Mouse (Mus musculus): Measurements from ENCODE around the gene Chrd. TPM values are rescaled to one million over a fixed set of nuclear protein-coding genes. Genes with fewer than 3 reads are reported as not detected.

Gene Chrd
- polyA plus RNA-seq, 2 experiments: 11.6 to 38.9 TPM

GRCm38 (mm10) chr16:20715976-20716840, 16.7 kb upstream of the Chrd start:
- Histone ChIP-seq H3K36me3 (ENCODE audit: control insufficient read depth, insufficient read depth, low read length) (peaks cover 29% of the 10 kb centered on the region), H3K9me3 (ENCODE audit: control insufficient read depth, low read length) (no peaks in the 10 kb centered on the region), H3K9ac (ENCODE audit: low read depth, low read length, severe bottlenecking) (peak overlapping the region; percentile 72), H3K4me3 (replicated peaks; ENCODE audit: low read length) (peak overlapping the region; percentile 72), H3K4me2 (replicated peaks; ENCODE audit: low read depth, low read length, severe bottlenecking) (peak overlapping the region; percentile 91), H3K4me1 (ENCODE audit: control insufficient read depth, insufficient read depth, low read length) (peaks cover 20% of the 10 kb centered on the region), H3K27me3 (ENCODE audit: control insufficient read depth, insufficient read depth, low read length) (no peaks in the 10 kb centered on the region), H3K27ac (replicated peaks; ENCODE audit: low read depth, low read length) (peak overlapping the region; percentile 94)
- WGBS: 0% methylated on average over 34 of the region's 68 CpGs
- peak; percentile 84 for ATAC-seq (ENCODE audit: low FRiP score, low read depth)
- peak; percentile 54; the same call in 1 of the 2 replicates for TF ChIP-seq POLR2A (IDR thresholded peaks at IDR 0.05; ENCODE audit: borderline replicate concordance, extremely low read depth, insufficient read depth, insufficient read length)
- DNase-seq (ENCODE audit: low spot score): peak; percentile 85

- Histone ChIP-seq H3K27me3 (ENCODE audit: control insufficient read depth, insufficient read depth, low read length) (no peaks in the 10 kb centered on the region), H3K36me3 (ENCODE audit: control insufficient read depth, insufficient read depth, low read length) (peaks cover 30% of the 10 kb centered on the region), H3K4me3 (replicated peaks; ENCODE audit: low read length) (peak overlapping the region; percentile 72), H3K4me2 (replicated peaks; ENCODE audit: low read depth, low read length, severe bottlenecking) (peak overlapping the region; percentile 91), H3K9ac (ENCODE audit: low read depth, low read length, severe bottlenecking) (peak overlapping the region; percentile 72), H3K9me3 (ENCODE audit: control insufficient read depth, low read length) (no peaks in the 10 kb centered on the region), H3K4me1 (ENCODE audit: control insufficient read depth, insufficient read depth, low read length) (peaks cover 20% of the 10 kb centered on the region), H3K27ac (replicated peaks; ENCODE audit: low read depth, low read length) (peak overlapping the region; percentile 94)
- no peak for TF ChIP-seq POLR2A (IDR thresholded peaks at IDR 0.05; ENCODE audit: borderline replicate concordance, extremely low read depth, insufficient read depth, insufficient read length)
- ATAC-seq (ENCODE audit: low FRiP score, low read depth) (no peak), DNase-seq (ENCODE audit: low spot score) (no peak)
- WGBS: under 1% methylated on average over 8 of the region's 8 CpGs
Observed at GRCm38 (mm10) chr16:20716841-20717180, 16.1 kb upstream of the Chrd start.

DNA sequence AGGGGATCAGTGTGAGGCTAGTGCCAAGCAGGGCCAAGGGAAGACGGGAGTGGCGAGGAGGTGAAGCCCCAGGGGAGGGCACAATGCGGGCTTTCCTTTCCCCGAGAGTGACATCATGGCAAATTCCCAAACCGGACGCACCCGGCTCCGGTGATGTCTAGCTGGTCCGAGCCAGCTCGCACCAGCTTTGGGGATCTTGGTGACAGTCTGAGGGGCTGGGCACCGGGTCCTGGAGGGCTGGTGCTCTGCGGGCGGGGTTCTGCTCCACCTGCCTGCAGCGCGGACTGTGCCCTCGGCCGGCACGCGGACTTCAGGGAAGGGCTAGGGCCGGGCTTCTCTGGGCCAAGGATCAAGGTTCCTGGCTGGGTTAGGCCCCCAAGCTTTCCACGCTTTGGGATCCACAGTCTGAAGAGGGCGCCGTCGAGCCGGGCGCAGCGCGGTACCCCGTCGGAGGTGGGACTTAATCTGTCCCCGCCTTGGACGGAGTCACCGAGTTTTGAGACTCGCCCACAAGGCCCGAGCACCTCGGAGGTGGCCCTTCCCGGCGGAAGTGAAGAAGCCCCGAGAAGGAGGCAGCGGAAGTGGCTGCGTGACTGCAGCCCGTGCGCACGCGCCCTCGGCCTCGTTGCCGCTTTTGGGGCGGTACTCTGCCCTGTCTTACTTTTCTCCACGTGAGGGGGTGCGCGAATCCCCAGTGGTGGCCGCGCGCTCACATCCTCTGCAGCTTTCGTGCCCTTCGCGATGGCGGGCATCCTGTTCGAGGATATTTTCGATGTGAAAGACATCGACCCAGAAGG, 15.5 kb upstream of the Chrd start, which contains the start of the genes Polr2h and Clcn2:
Gene Polr2h, plus strand, starts transcription at position 485 of the 797 bp plus-strand sequence.
Gene Clcn2, minus strand, starts transcription at position 566 of the 797 bp plus-strand sequence.
- DNase-seq (ENCODE audit: low spot score): peak; percentile 96
- peak within 1 kb of the TSS; percentile 72 for H3K4me3 ChIP-seq (replicated peaks; ENCODE audit: low read length)
- H3K9me3 ChIP-seq (ENCODE audit: control insufficient read depth, low read length): no peaks in the 10 kb centered on the region
- TF ChIP-seq POLR2A (IDR thresholded peaks at IDR 0.05; ENCODE audit: borderline replicate concordance, extremely low read depth, insufficient read depth, insufficient read length): peak; percentile 64; the same call in 1 of the 2 replicates
- H3K27ac ChIP-seq (replicated peaks; ENCODE audit: low read depth, low read length): peak within 1 kb of the TSS; percentile 94
- peak; percentile 83 for ATAC-seq (ENCODE audit: low FRiP score, low read depth)
- peak within 1 kb of the TSS; percentile 91 for H3K4me2 ChIP-seq (replicated peaks; ENCODE audit: low read depth, low read length, severe bottlenecking)
- H3K27me3 ChIP-seq (ENCODE audit: control insufficient read depth, insufficient read depth, low read length): no peaks in the 10 kb centered on the region
- peaks cover 20% of the 10 kb centered on the region for H3K4me1 ChIP-seq (ENCODE audit: control insufficient read depth, insufficient read depth, low read length)
- peak within 1 kb of the TSS; percentile 72 for H3K9ac ChIP-seq (ENCODE audit: low read depth, low read length, severe bottlenecking)
- peaks cover 30% of the 10 kb centered on the region for H3K36me3 ChIP-seq (ENCODE audit: control insufficient read depth, insufficient read depth, low read length)
- WGBS: under 1% methylated on average over 61 of the region's 62 CpGs

DNA sequence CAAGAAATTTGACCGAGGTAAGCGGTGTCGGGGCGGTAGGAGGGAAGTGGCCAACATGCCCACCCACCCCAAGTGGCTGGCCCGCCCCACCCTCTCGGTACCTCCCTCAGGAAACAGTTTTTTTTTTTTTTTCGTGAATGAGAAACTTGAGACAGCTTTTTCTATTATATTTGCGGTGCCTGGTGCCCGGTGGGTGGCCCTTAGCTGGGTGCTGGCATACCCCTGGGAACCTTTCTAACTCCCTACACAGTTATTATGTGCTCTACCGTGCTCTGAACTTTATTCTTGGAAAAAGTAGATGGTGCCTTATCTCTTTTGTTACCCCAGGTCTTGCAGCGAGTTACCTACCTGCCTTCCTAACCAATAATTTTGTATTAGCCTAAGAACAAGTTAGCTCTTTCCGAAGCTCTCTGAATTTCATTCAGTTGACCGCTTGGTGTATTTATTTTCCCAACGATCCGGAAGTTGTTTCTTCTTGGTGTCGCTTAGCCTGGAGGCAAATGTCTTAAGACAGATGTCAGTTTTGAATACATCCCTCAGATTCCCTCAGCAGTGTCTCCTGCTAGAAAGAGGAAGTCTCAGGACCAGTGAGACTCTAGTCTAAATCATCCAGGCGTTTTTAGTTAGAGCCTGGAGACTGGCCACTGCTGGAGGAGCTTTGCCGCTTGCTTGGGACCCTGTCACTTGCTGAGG, 14.8 kb upstream of the Chrd start:
- 2% methylated on average over 17 of the region's 18 CpGs for WGBS
- DNase-seq (ENCODE audit: low spot score) (no peak), ATAC-seq (ENCODE audit: low FRiP score, low read depth) (peak; percentile 34)
- Histone ChIP-seq H3K4me3 (replicated peaks; ENCODE audit: low read length) (peak overlapping the region; percentile 72), H3K27me3 (ENCODE audit: control insufficient read depth, insufficient read depth, low read length) (no peaks in the 10 kb centered on the region), H3K4me1 (ENCODE audit: control insufficient read depth, insufficient read depth, low read length) (peaks cover 20% of the 10 kb centered on the region), H3K36me3 (ENCODE audit: control insufficient read depth, insufficient read depth, low read length) (peaks cover 33% of the 10 kb centered on the region), H3K9ac (ENCODE audit: low read depth, low read length, severe bottlenecking) (peak overlapping the region; percentile 72), H3K4me2 (replicated peaks; ENCODE audit: low read depth, low read length, severe bottlenecking) (peak overlapping the region; percentile 91), H3K27ac (replicated peaks; ENCODE audit: low read depth, low read length) (peak overlapping the region; percentile 94), H3K9me3 (ENCODE audit: control insufficient read depth, low read length) (no peaks in the 10 kb centered on the region)
- TF ChIP-seq POLR2A (IDR thresholded peaks at IDR 0.05; ENCODE audit: borderline replicate concordance, extremely low read depth, insufficient read depth, insufficient read length): no peak

DNA sequence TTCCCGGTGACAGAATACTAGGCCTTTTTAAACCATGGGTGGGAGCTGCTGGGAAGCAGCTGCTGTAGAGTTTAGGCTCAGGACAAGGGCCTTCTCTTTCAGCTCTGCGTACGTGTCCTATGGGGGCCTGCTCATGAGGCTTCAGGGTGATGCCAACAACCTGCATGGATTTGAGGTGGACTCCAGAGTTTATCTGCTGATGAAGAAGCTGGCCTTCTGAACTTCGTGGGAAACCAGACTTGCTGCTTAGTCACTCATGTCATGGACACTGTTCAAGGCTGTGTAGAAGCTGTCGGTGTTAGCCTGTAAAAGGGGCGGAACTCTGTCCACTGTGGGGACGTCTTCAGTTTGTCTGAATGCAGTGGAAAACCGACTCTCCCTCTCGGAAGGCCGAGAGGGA, 11.1 kb upstream of the Chrd start:
- Histone ChIP-seq H3K36me3 (ENCODE audit: control insufficient read depth, insufficient read depth, low read length) (peaks cover 33% of the 10 kb centered on the region), H3K4me2 (replicated peaks; ENCODE audit: low read depth, low read length, severe bottlenecking) (no peak overlapping the region), H3K4me1 (ENCODE audit: control insufficient read depth, insufficient read depth, low read length) (peaks cover 7% of the 10 kb centered on the region), H3K9me3 (ENCODE audit: control insufficient read depth, low read length) (no peaks in the 10 kb centered on the region), H3K9ac (ENCODE audit: low read depth, low read length, severe bottlenecking) (no peak overlapping the region), H3K27me3 (ENCODE audit: control insufficient read depth, insufficient read depth, low read length) (no peaks in the 10 kb centered on the region), H3K27ac (replicated peaks; ENCODE audit: low read depth, low read length) (no peak overlapping the region), H3K4me3 (replicated peaks; ENCODE audit: low read length) (no peak overlapping the region)
- no peak for ATAC-seq (ENCODE audit: low FRiP score, low read depth)
- DNase-seq (ENCODE audit: low spot score): no peak
- TF ChIP-seq POLR2A (IDR thresholded peaks at IDR 0.05; ENCODE audit: borderline replicate concordance, extremely low read depth, insufficient read depth, insufficient read length): no peak
- WGBS: 90% methylated on average over 10 of the region's 10 CpGs

Data from limb, embryonic 14.5 days (tissue).